Mouse (Mus musculus) activated CD4-positive, CD25-positive, alpha-beta regulatory T cell, adult 9 weeks (primary cell): ENCODE measurements around the gene Arhgef5. TPM values are rescaled to one million over a fixed set of nuclear protein-coding genes. Genes with fewer than 3 reads are reported as not detected.

Experiments
- polyA plus RNA-seq: library from polyadenylated mRNA; unstranded; fragments of 100-300 nt; shearing (Covaris generic); gene quantifications from one replicate; pipeline ENCODE4 v1.2.1, GENCODE M21; 2017

Arhgef5 gene
- 6.4 TPM for polyA plus RNA-seq

DNA sequence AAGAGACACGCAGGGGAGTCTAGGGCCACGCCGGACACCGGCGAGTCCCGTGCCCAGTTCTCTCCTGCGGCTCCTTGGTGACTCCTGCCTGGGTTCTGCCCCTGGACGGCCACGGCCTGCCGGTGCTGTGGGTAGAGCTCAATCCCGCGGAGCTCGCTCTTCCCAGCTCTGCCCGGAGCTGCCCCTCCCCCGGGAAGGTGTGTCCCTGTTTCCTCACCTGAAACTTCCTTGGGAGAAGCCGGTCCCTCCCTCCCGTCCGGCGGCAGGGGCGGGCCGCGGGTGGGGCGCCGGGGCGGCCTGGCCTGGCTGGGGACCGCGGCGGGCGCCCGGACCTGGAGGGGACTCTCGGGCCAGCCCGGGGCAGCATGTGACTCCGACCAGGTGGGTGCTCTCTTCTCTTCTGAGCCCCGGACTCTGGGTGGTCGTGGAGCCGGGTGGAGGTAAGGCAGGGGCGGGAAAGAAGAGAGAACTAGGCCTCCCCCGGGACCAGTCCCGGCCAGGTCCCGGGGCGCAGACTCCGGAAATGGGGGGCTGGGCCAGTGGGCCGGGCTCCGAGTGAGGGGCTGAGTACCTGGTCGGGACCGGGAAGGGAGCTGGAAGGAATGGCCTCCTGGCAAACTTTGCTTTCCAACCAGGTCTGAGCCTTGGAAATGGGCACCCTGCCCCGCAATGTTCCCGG lies at the start of gene Arhgef5:
Gene Arhgef5, plus strand, starts transcription at position 220 of the 679 bp plus-strand sequence.

DNA sequence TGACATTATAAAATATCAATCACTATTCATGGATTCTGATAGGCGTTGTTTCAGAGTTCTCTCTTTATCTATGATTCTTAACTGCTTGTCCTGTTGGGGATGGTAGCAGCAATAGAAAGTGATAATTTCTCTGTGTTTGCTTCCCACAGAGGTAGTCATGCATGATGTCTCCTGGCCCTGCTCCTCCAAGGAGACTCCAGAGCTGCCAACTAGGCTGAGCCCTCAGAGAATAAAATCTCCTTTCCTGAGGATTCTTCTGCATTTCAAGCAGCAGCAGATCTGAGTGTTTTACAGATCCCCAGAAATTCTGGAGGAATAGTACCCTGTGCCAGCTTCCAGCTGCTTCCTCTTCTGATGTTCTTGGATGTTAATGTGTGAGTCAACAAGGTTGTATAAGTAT lies 34.1 kb upstream of the Arhgef5 start, which contains the start of gene Olfr47:
Gene Olfr47, plus strand, starts transcription at position 275 of the 400 bp plus-strand sequence.

DNA sequence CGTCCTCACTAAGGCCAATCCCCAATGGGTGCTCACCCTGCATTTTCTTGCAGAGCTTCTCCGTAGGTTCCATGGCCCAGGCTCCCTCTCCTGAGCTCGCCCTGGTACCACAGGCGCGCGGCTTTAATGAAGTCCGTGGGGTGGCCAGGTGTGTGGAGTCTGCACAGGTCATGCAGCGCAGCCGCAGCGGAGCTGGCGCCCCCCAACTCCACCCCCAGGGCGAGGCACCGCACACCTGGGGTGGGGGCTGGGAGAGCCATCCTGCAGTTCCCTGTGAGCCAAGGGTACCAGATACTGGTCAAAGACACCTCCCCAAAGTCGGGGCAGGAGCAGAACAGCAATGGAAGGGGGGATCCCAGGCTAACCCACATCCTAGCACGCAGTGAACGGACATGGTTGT lies 44.1 kb downstream of the Arhgef5 start, which contains the start of gene Nobox:
Gene Nobox, minus strand, starts transcription at position 101 of the 400 bp plus-strand sequence.

Other genes with a start within 250 kb of the Arhgef5 start
- gene Olfr441, start 159.2 kb upstream of the Arhgef5 start, polyA plus RNA-seq = not detected
- not detected for gene Olfr237-ps1, start 119.0 kb upstream of the Arhgef5 start, polyA plus RNA-seq
- gene Olfr437, start 102.3 kb upstream of the Arhgef5 start, polyA plus RNA-seq = not detected
- not detected for gene Olfr13, start 93.4 kb upstream of the Arhgef5 start, polyA plus RNA-seq
- gene Olfr435, start 68.4 kb upstream of the Arhgef5 start, polyA plus RNA-seq = not detected
- not detected for gene Olfr434, start 52.6 kb upstream of the Arhgef5 start, polyA plus RNA-seq
- not detected for gene Olfr47, start 34.1 kb upstream of the Arhgef5 start, polyA plus RNA-seq
- not detected for gene Nobox, start 44.0 kb downstream of the Arhgef5 start, polyA plus RNA-seq